Mouse (Mus musculus): ENCODE measurements at regions not wholly inside any gene's neighbourhood (a gene's known extent, or its start where the extent isn't known, plus 50 kb on each side); places are given as distances from the start of the nearest gene placed in this dataset.

- 32% methylated on average over 8 of the region's 8 CpGs for WGBS
- H3K27ac ChIP-seq = no peak overlapping the region
- no peaks in the 10 kb centered on the region for H3K79me2 ChIP-seq (replicated peaks; ENCODE audit: control insufficient read depth, insufficient read depth, low read length)
- H3K4me3 ChIP-seq = no peak overlapping the region
- DNase-seq = no peak
- no peaks in the 10 kb centered on the region for H3K4me1 ChIP-seq (ENCODE audit: control insufficient read depth, insufficient read depth, low read length)
- H3K9ac ChIP-seq (ENCODE audit: low read depth, low read length) = no peak overlapping the region
- no peaks in the 10 kb centered on the region for H3K36me3 ChIP-seq (ENCODE audit: control insufficient read depth, insufficient read depth, low read length)
- intact Hi-C loops (cut with DNase I) = no loop called here
- H3K27me3 ChIP-seq (ENCODE audit: control insufficient read depth, insufficient read depth, low read length) = no peaks in the 10 kb centered on the region
- TF ChIP-seq CTCF (IDR thresholded peaks at IDR 0.05) = 0 out of 2 replicates have a peak, but pooled peaks have one; percentile 11
- no peak for TF ChIP-seq POLR2A (IDR thresholded peaks at IDR 0.05; ENCODE audit: insufficient read depth, low read depth, low read length)
Observed at GRCm38 (mm10) chr8:103551916-103552535, 549.4 kb upstream of the Cdh5 start.

GRCm38 (mm10) chr8:103561606-103562005 lies 539.8 kb upstream of the Cdh5 start:
- no peak overlapping the region for H3K27ac ChIP-seq
- H3K79me2 ChIP-seq (replicated peaks; ENCODE audit: control insufficient read depth, insufficient read depth, low read length) = no peaks in the 10 kb centered on the region
- H3K4me1 ChIP-seq (ENCODE audit: control insufficient read depth, insufficient read depth, low read length) = no peaks in the 10 kb centered on the region
- H3K9ac ChIP-seq (ENCODE audit: low read depth, low read length) = no peak overlapping the region
- TF ChIP-seq EP300 (IDR thresholded peaks at IDR 0.05; ENCODE audit: insufficient read depth, low read depth, low read length) (no peak), CTCF (IDR thresholded peaks at IDR 0.05) (no peak), POLR2A (IDR thresholded peaks at IDR 0.05; ENCODE audit: insufficient read depth, low read depth, low read length) (no peak)
- WGBS = 62% methylated on average over 2 of the region's 2 CpGs
- H3K36me3 ChIP-seq (ENCODE audit: control insufficient read depth, insufficient read depth, low read length) = no peaks in the 10 kb centered on the region
- no peaks in the 10 kb centered on the region for H3K27me3 ChIP-seq (ENCODE audit: control insufficient read depth, insufficient read depth, low read length)
- intact Hi-C loops (cut with DNase I) = no loop called here
- no peak overlapping the region for H3K4me3 ChIP-seq
- no peak for DNase-seq

GRCm38 (mm10) chr8:103570864-103571425 lies 530.5 kb upstream of the Cdh5 start:
- no peak overlapping the region for H3K27ac ChIP-seq
- no peak overlapping the region for H3K4me3 ChIP-seq
- H3K4me1 ChIP-seq (ENCODE audit: control insufficient read depth, insufficient read depth, low read length) = no peaks in the 10 kb centered on the region
- H3K27me3 ChIP-seq (ENCODE audit: control insufficient read depth, insufficient read depth, low read length) = no peaks in the 10 kb centered on the region
- no peak overlapping the region for H3K9ac ChIP-seq (ENCODE audit: low read depth, low read length)
- intact Hi-C loops (cut with DNase I) = no loop called here
- H3K79me2 ChIP-seq (replicated peaks; ENCODE audit: control insufficient read depth, insufficient read depth, low read length) = no peaks in the 10 kb centered on the region
- TF ChIP-seq POLR2A (IDR thresholded peaks at IDR 0.05; ENCODE audit: insufficient read depth, low read depth, low read length) = no peak
- TF ChIP-seq CTCF (IDR thresholded peaks at IDR 0.05) = no peak
- no peak for TF ChIP-seq EP300 (IDR thresholded peaks at IDR 0.05; ENCODE audit: insufficient read depth, low read depth, low read length)
- H3K36me3 ChIP-seq (ENCODE audit: control insufficient read depth, insufficient read depth, low read length) = no peaks in the 10 kb centered on the region
- 81% methylated on average over 11 of the region's 11 CpGs for WGBS
- no peak for DNase-seq

GRCm38 (mm10) chr8:103577147-103577546 lies 524.3 kb upstream of the Cdh5 start:
- Histone ChIP-seq H3K27me3 (ENCODE audit: control insufficient read depth, insufficient read depth, low read length) (no peaks in the 10 kb centered on the region), H3K4me3 (no peak overlapping the region), H3K79me2 (replicated peaks; ENCODE audit: control insufficient read depth, insufficient read depth, low read length) (no peaks in the 10 kb centered on the region), H3K27ac (no peak overlapping the region), H3K9ac (ENCODE audit: low read depth, low read length) (no peak overlapping the region), H3K4me1 (ENCODE audit: control insufficient read depth, insufficient read depth, low read length) (no peaks in the 10 kb centered on the region), H3K36me3 (ENCODE audit: control insufficient read depth, insufficient read depth, low read length) (no peaks in the 10 kb centered on the region)
- DNase-seq = no peak
- no peak for TF ChIP-seq POLR2A (IDR thresholded peaks at IDR 0.05; ENCODE audit: insufficient read depth, low read depth, low read length)
- TF ChIP-seq CTCF (IDR thresholded peaks at IDR 0.05) = no peak
- no peak for TF ChIP-seq EP300 (IDR thresholded peaks at IDR 0.05; ENCODE audit: insufficient read depth, low read depth, low read length)
- intact Hi-C loops (cut with DNase I) = no loop called here
- 53% methylated on average over 3 of the region's 3 CpGs for WGBS

- WGBS = 90% methylated on average over 6 of the region's 6 CpGs
- Histone ChIP-seq H3K27ac (no peak overlapping the region), H3K9ac (ENCODE audit: low read depth, low read length) (no peak overlapping the region), H3K27me3 (ENCODE audit: control insufficient read depth, insufficient read depth, low read length) (no peaks in the 10 kb centered on the region), H3K36me3 (ENCODE audit: control insufficient read depth, insufficient read depth, low read length) (no peaks in the 10 kb centered on the region), H3K4me3 (no peak overlapping the region), H3K4me1 (ENCODE audit: control insufficient read depth, insufficient read depth, low read length) (no peaks in the 10 kb centered on the region), H3K79me2 (replicated peaks; ENCODE audit: control insufficient read depth, insufficient read depth, low read length) (no peaks in the 10 kb centered on the region)
- TF ChIP-seq EP300 (IDR thresholded peaks at IDR 0.05; ENCODE audit: insufficient read depth, low read depth, low read length) = no peak
- TF ChIP-seq POLR2A (IDR thresholded peaks at IDR 0.05; ENCODE audit: insufficient read depth, low read depth, low read length) = no peak
- no peak for TF ChIP-seq CTCF (IDR thresholded peaks at IDR 0.05)
- intact Hi-C loops (cut with DNase I) = no loop called here
- no peak for DNase-seq
Observed at GRCm38 (mm10) chr8:103578006-103578405, 523.4 kb upstream of the Cdh5 start.

GRCm38 (mm10) chr8:103608291-103608690 lies 493.1 kb upstream of the Cdh5 start:
- TF ChIP-seq EP300 (IDR thresholded peaks at IDR 0.05; ENCODE audit: insufficient read depth, low read depth, low read length) (no peak), CTCF (IDR thresholded peaks at IDR 0.05) (no peak), POLR2A (IDR thresholded peaks at IDR 0.05; ENCODE audit: insufficient read depth, low read depth, low read length) (no peak)
- no peaks in the 10 kb centered on the region for H3K79me2 ChIP-seq (replicated peaks; ENCODE audit: control insufficient read depth, insufficient read depth, low read length)
- H3K27ac ChIP-seq = no peak overlapping the region
- no peak overlapping the region for H3K4me3 ChIP-seq
- no peaks in the 10 kb centered on the region for H3K36me3 ChIP-seq (ENCODE audit: control insufficient read depth, insufficient read depth, low read length)
- H3K27me3 ChIP-seq (ENCODE audit: control insufficient read depth, insufficient read depth, low read length) = no peaks in the 10 kb centered on the region
- WGBS = 87% methylated on average over 6 of the region's 6 CpGs
- DNase-seq = no peak
- H3K4me1 ChIP-seq (ENCODE audit: control insufficient read depth, insufficient read depth, low read length) = no peaks in the 10 kb centered on the region
- intact Hi-C loops (cut with DNase I) = no loop called here
- H3K9ac ChIP-seq (ENCODE audit: low read depth, low read length) = no peak overlapping the region

Data from heart, adult 2 months (tissue).